Mouse (Mus musculus): ENCODE data around the gene Prpf31. TPM values are rescaled to one million over a fixed set of nuclear protein-coding genes. Genes with fewer than 3 reads are reported as not detected.

The Prpf31 gene
- total and polyA plus RNA-seq, 3 experiments = 146 to 334 (median 187) TPM

- H3K4me1 ChIP-seq (ENCODE audit: control insufficient read depth in 1 of 2, insufficient read depth in 2 of 2, low read length in 2 of 2) = peaks cover 2 to 21% of the 10 kb centered on the region in 2 experiments
- DNase-seq (ENCODE audit: low read depth, low spot score) = peak; percentile 46
- H3K9me3 ChIP-seq (replicated peaks; ENCODE audit: insufficient read depth, low read length) = no peaks in the 10 kb centered on the region
- H3K4me3 ChIP-seq (ENCODE audit: control insufficient read depth in 1 of 2, insufficient read depth in 1 of 2, low read depth in 2 of 2, low read length in 2 of 2) = peak overlapping the region; percentile 46 to 85
- H3K36me3 ChIP-seq (ENCODE audit: control insufficient read depth in 1 of 2, insufficient read depth in 2 of 2, low read length in 2 of 2) = peaks cover 2 to 9% of the 10 kb centered on the region in 2 experiments; a peak in 3 of 4 replicates
- peak overlapping the region; percentile 33 for H3K9ac ChIP-seq (ENCODE audit: control insufficient read depth, low read depth, low read length, poor library complexity, severe bottlenecking)
- no peak overlapping the region for H3K27ac ChIP-seq (ENCODE audit: control insufficient read depth, low read depth, low read length)
- H3K27me3 ChIP-seq (ENCODE audit: control insufficient read depth in 1 of 2, insufficient read depth in 2 of 2, low read length in 2 of 2) = no peaks in the 10 kb centered on the region
- peaks cover 7% of the 10 kb centered on the region for H3K79me2 ChIP-seq (ENCODE audit: control insufficient read depth, insufficient read depth, low read length, poor library complexity)
- TF ChIP-seq RAD21 (IDR thresholded peaks at IDR 0.05; ENCODE audit: low read depth, low read length) (peak; percentile 29), SIN3A (IDR thresholded peaks at IDR 0.05; ENCODE audit: low read length) (no peak), ZNF384 (IDR thresholded peaks at IDR 0.05; ENCODE audit: low read depth, low read length) (peak; percentile 93), TCF12 (IDR thresholded peaks at IDR 0.05; ENCODE audit: low read depth, low read length) (peak; percentile 72; the same call in 1 of the 2 replicates), ETS1 (IDR thresholded peaks at IDR 0.05; ENCODE audit: low read depth, low read length) (0 out of 2 replicates have a peak, but pooled peaks have one; percentile 8), JUND (IDR thresholded peaks at IDR 0.05; ENCODE audit: low read depth, low read length) (no peak), ZMIZ1 (IDR thresholded peaks at IDR 0.05; ENCODE audit: low read depth, low read length) (no peak), EP300 (IDR thresholded peaks at IDR 0.05; ENCODE audit: low read depth in 1 of 2, low read length in 2 of 2) (peak; percentile 15 to 60; a peak in 3 of 4 replicates), KAT2A (conservative IDR thresholded peaks at IDR 0.05; ENCODE audit: low read depth, low read length) (no peak), GATA1 (IDR thresholded peaks at IDR 0.05; ENCODE audit: low read depth, low read length) (peak; percentile 70), USF1 (IDR thresholded peaks at IDR 0.05; ENCODE audit: low read depth, low read length) (no peak), HCFC1 (IDR thresholded peaks at IDR 0.05; ENCODE audit: low read depth, low read length) (no peak), MAFK (IDR thresholded peaks at IDR 0.05; ENCODE audit: borderline replicate concordance, low read depth, low read length) (no peak), NRF1 (IDR thresholded peaks at IDR 0.05; ENCODE audit: insufficient read depth, low read depth, low read length, poor library complexity, severe bottlenecking) (no peak), MAZ (IDR thresholded peaks at IDR 0.05; ENCODE audit: low read depth, low read length) (no peak), ZKSCAN1 (IDR thresholded peaks at IDR 0.05; ENCODE audit: low read depth, low read length) (no peak), GABPA (IDR thresholded peaks at IDR 0.05; ENCODE audit: low read depth, low read length) (no peak), TAL1 (IDR thresholded peaks at IDR 0.05; ENCODE audit: low read length) (peak; percentile 57), CHD2 (IDR thresholded peaks at IDR 0.05; ENCODE audit: low read length) (no peak), MEF2A (IDR thresholded peaks at IDR 0.05; ENCODE audit: extremely low read depth, insufficient replicate concordance, low read depth, low read length, poor library complexity, severe bottlenecking) (no peak), POLR2AphosphoS2 (IDR thresholded peaks at IDR 0.05; ENCODE audit: low read length) (no peak), ELF1 (IDR thresholded peaks at IDR 0.05; ENCODE audit: low read depth, low read length) (no peak), POLR2AphosphoS5 (IDR thresholded peaks at IDR 0.05; ENCODE audit: borderline replicate concordance, low read depth, low read length) (no peak), MYB (IDR thresholded peaks at IDR 0.05; ENCODE audit: low read depth, low read length) (no peak), TBP (IDR thresholded peaks at IDR 0.05; ENCODE audit: low read depth, low read length) (no peak), ZC3H11A (IDR thresholded peaks at IDR 0.05; ENCODE audit: low read depth, low read length) (peak; percentile 27; the same call in 1 of the 2 replicates), CHD1 (IDR thresholded peaks at IDR 0.05; ENCODE audit: low read depth, low read length) (no peak), UBTF (IDR thresholded peaks at IDR 0.05; ENCODE audit: borderline replicate concordance, insufficient read depth, low read depth, low read length) (no peak), USF2 (IDR thresholded peaks at IDR 0.05; ENCODE audit: borderline replicate concordance in 1 of 2, insufficient read depth in 1 of 2, low read depth in 1 of 2, low read length in 2 of 2) (no peak), BHLHE40 (IDR thresholded peaks at IDR 0.05; ENCODE audit: borderline replicate concordance, low read depth, low read length) (no peak), MXI1 (IDR thresholded peaks at IDR 0.05; ENCODE audit: low read depth, low read length) (peak; percentile 77), MAX (IDR thresholded peaks at IDR 0.05; ENCODE audit: low read length) (peak; percentile 58; the same call in 1 of the 2 replicates), RCOR1 (IDR thresholded peaks at IDR 0.05; ENCODE audit: low read depth, low read length) (peak; percentile 69), NELFE (IDR thresholded peaks at IDR 0.05; ENCODE audit: low read depth, low read length) (no peak), E2F4 (IDR thresholded peaks at IDR 0.05; ENCODE audit: borderline replicate concordance, low read depth, low read length) (no peak)
These were observed 13.2 kb upstream of the Prpf31 start for GRCm38 (mm10) chr7:3616389-3617241.

Measured in MEL (cell line).